Mouse (Mus musculus) 3T3-L1 (cell line): ENCODE results near the gene Klrc2.
A peak's percentile ranks its signal among the peaks of the same experiment; 100 is the strongest.
"Not testable (repeated sequence)": the region's sequence is repeated elsewhere in the genome, so short reads cannot be mapped to it uniquely, and the experiment has no call there.

ENCODE experiments used
- DNase-seq: peaks from one replicate; pipeline ENCODE4 v3.0.0-alpha.2; 2015; ENCODE audit warnings: low read depth, low spot score

Klrc2 gene

GRCm38 (mm10) chr6:129660589-129660988 is at the start of gene Klrc2:
Gene Klrc2, minus strand, starts transcription at chr6:129660689.
- not testable (repeated sequence) for DNase-seq

- not testable (repeated sequence) for DNase-seq
Observed at GRCm38 (mm10) chr6:129691436-129691835, 30.9 kb upstream of the Klrc2 start.

- DNase-seq: peak; percentile 17
Observed at GRCm38 (mm10) chr6:129680379-129680778, 19.9 kb upstream of the Klrc2 start.

- no peak for DNase-seq
Observed at GRCm38 (mm10) chr6:129678873-129679272, 18.4 kb upstream of the Klrc2 start, which contains the start of gene Klrc1. Gene Klrc1, minus strand, starts transcription at chr6:129678973.

DNA sequence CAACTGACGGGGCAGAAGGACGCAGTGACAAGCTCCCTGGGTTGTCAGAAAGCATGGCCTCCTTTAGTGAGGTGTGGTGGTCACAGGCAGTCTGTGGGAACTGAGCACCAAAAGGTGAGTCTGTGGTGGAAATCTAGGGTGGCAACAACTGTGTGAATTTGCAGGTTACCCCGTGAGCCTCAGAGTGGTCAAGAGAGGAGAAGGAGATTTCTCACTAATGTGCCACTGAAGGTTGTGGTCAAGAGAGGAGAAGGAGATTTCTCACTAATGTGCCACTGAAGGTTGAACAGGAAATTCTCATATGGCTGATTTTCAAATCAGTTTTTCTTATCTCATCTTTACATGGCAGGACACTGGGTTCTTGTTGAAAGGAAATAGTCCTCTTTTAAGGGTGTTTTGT is 812 bp upstream of the Klrc2 start:
- not testable (repeated sequence) for DNase-seq

DNA sequence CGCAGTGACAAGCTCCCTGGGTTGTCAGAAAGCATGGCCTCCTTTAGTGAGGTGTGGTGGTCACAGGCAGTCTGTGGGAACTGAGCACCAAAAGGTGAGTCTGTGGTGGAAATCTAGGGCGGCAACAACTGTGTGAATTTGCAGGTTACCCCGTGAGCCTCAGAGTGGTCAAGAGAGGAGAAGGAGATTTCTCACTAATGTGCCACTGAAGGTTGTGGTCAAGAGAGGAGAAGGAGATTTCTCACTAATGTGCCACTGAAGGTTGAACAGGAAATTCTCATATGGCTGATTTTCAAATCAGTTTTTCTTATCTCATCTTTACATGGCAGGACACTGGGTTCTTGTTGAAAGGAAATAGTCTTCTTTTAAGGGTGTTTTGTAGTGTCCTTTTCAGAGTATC is 16.4 kb downstream of the Klrc2 start:
- not testable (repeated sequence) for DNase-seq

- not testable (repeated sequence) for DNase-seq
Observed at GRCm38 (mm10) chr6:129643237-129643636, 17.3 kb downstream of the Klrc2 start, which contains the start of gene Klrc3. Gene Klrc3, minus strand, starts transcription at chr6:129643337.

DNA sequence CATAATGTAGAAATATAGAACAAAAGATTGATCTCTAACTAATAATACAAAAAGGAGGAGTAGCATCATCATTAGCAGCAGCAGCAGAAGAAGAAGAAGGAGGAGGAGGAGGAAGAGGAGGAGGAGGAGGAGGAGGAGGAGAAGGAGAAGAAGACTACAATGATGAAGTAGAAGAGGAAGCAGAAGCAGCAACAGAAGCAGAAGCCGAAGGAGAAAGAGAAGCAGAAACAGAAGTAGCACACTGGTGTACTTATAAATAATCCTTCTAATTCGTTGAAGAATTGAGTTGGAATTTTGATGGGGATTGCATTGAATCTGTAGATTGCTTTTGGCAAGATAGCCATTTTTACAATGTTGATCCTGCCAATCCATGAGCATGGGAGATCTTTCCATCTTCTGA is 29.4 kb downstream of the Klrc2 start:
- DNase-seq: not testable (repeated sequence)

GRCm38 (mm10) chr6:129623735-129624134 is 36.8 kb downstream of the Klrc2 start, which contains the start of gene Klrk1:
Gene Klrk1, minus strand, starts transcription at chr6:129623864.
- no peak for DNase-seq

GRCm38 (mm10) chr6:129608372-129608771 is 52.1 kb downstream of the Klrc2 start:
- no peak for DNase-seq
